Mouse (Mus musculus) hindbrain, embryonic 10.5 days (tissue): ENCODE results near the gene Pdxdc1. TPM values are rescaled to one million over a fixed set of nuclear protein-coding genes. Genes with fewer than 3 reads are reported as not detected.

Source experiments
- DNase-seq: peaks from one replicate; pipeline ENCODE4 v3.0.0-alpha.2; 2017; ENCODE audit warnings: low spot score
- H3K27ac ChIP-seq: fragments of 300-500 bp; sonication (generic); 2 replicates; pipeline ENCODE4 v1.5.1; 2016; ENCODE audit warnings: mild to moderate bottlenecking, moderate library complexity
- H3K27me3 ChIP-seq: fragments of 300-500 bp; sonication (generic); 2 replicates; pipeline ENCODE4 v1.6.1; 2016; ENCODE audit warnings: mild to moderate bottlenecking; ENCODE audit not compliant: poor library complexity, insufficient read depth, severe bottlenecking
- H3K36me3 ChIP-seq: fragments of 300-500 bp; sonication (generic); 2 replicates; pipeline ENCODE4 v1.6.1; 2016; ENCODE audit warnings: mild to moderate bottlenecking, moderate library complexity
- H3K4me1 ChIP-seq: fragments of 300-500 bp; sonication (generic); replicated peaks from 2 replicates; pipeline ENCODE4 v1.6.1; 2016; ENCODE audit warnings: mild to moderate bottlenecking
- H3K4me3 ChIP-seq: fragments of 300-500 bp; sonication (generic); 2 replicates; pipeline ENCODE4 v1.5.1; 2016; ENCODE audit warnings: mild to moderate bottlenecking, moderate library complexity
- H3K9me3 ChIP-seq: fragments of 300-500 bp; sonication (generic); 2 replicates; pipeline ENCODE4 v1.6.1; 2016; ENCODE audit warnings: mild to moderate bottlenecking, moderate library complexity
- WGBS: fragments of 180-500 bp; shearing (Covaris S2); methylation state at CpG from one replicate; pipeline ENCODE4 v1.1.7; 2016; 5-methylcytosine and 5-hydroxymethylcytosine counted together
- polyA plus RNA-seq: library from polyadenylated mRNA; unstranded; fragments of >200 nt; fragmentation: Nextera tagmentation; extraction: Ambion mirVana; gene quantifications from 2 replicates; pipeline ENCODE4 v1.2.1, GENCODE M21; 2016

Gene Pdxdc1
- polyA plus RNA-seq, 1 experiment from 2014 or later = 68.7 TPM

- WGBS = 84% methylated on average over 7 of the region's 7 CpGs
Observed at GRCm38 (mm10) chr16:13825781-13826490, 77.0 kb downstream of the Pdxdc1 start.

DNA sequence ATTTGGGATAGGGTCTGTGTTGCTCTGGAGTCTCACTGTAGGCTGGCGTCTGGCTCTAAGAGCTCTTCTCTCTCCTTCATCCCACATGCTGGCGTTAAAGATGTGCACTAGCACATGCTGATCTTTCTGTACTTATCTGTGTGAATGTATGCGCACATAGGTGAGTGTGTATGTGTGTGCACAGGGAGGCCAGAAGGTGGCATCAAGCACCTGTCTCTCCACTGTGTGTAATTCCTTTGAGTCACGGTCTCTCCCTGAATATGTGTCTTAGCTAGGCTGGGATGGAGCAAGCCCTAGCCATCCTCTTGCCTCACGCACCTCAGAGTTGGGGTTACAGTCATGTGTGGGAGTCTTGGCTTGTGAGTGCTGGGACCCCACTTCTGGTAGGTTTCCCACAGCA is 82.2 kb downstream of the Pdxdc1 start:
- no peak overlapping the region for H3K27ac ChIP-seq

More at GRCm38 (mm10) chr16:13825781-13826490, 77.0 kb downstream of the Pdxdc1 start:
- no peaks in the 10 kb centered on the region for H3K9me3 ChIP-seq
- H3K27me3 ChIP-seq = no peaks in the 10 kb centered on the region
- 0 out of 2 replicates have a peak, but pooled peaks cover under 1% of the 10 kb centered on the region for H3K4me1 ChIP-seq
- no peak overlapping the region for H3K27ac ChIP-seq
- peaks cover 60% of the 10 kb centered on the region for H3K36me3 ChIP-seq
- no peak overlapping the region for H3K4me3 ChIP-seq
- DNase-seq = no peak

DNA sequence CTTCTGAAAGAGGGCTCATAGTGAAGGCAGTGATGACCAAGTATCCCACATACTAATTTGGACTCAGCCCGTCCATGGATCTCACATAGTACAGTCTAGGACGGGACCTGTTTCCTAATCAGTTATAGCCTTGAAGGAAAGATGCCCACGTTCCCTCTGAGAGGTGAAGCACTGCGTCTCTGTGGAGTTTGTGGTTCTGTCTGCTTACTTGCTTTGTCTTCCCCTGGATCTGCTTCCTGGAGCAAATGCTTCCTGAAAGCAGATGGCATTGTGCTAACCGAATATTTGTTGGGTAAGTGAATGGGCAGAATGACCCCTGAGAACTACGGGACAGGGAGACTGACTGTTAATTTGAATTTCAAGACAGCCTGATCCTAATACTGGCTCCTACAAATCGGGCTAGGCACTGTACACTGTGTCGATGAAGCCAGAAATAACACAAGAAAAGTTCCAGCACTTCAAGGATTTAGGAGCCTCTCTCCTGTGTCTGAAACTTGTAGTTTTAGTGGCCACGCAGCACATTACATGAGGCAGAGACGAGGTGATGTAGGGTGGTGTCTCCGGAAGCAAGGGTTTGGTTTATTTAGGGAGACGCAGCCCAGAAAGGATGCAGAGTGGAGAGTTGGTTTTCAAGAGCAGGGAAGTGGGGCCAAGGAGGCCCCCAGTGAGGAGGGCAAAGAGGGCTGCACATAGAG is 83.0 kb downstream of the Pdxdc1 start:
- H3K27me3 ChIP-seq = no peaks in the 10 kb centered on the region
- peak overlapping the region; percentile 81 for H3K4me3 ChIP-seq
- no peaks in the 10 kb centered on the region for H3K9me3 ChIP-seq
- 45% methylated on average over 12 of the region's 12 CpGs for WGBS
- peaks cover 24% of the 10 kb centered on the region for H3K4me1 ChIP-seq
- H3K36me3 ChIP-seq = peaks cover 31% of the 10 kb centered on the region
- H3K27ac ChIP-seq = peak overlapping the region; percentile 94
- DNase-seq = no peak

More for the DNA sequence above, 82.2 kb downstream of the Pdxdc1 start:
- Histone ChIP-seq H3K4me3 (no peak overlapping the region), H3K4me1 (peaks cover 24% of the 10 kb centered on the region), H3K36me3 (peaks cover 23% of the 10 kb centered on the region), H3K27me3 (no peaks in the 10 kb centered on the region), H3K9me3 (no peaks in the 10 kb centered on the region)
- no peak for DNase-seq
- 95% methylated on average over 5 of the region's 5 CpGs for WGBS

DNA sequence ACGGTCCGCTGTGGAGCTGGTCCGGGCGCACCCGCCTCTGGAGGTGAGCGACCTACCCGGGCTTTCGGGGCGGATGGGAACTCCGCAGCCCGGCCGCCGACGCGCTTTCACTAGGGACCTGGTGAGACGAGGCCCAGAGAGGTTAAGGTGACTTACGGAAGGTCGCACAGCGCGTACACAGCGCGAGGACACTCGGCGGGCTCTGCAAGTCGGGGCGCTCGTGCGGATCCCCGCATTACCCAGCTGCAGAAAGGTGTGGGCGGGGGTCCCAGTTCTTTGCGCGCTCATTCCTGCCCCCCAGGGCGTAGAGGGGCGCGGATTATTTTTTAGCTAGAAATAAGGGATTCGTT is 83.6 kb downstream of the Pdxdc1 start:
- no peak for DNase-seq
- under 1% methylated on average over 36 of the region's 36 CpGs for WGBS
- Histone ChIP-seq H3K4me3 (peak overlapping the region; percentile 81), H3K27ac (peak overlapping the region; percentile 94), H3K36me3 (peaks cover 32% of the 10 kb centered on the region), H3K27me3 (no peaks in the 10 kb centered on the region), H3K9me3 (no peaks in the 10 kb centered on the region), H3K4me1 (peaks cover 24% of the 10 kb centered on the region)

- H3K4me3 ChIP-seq = peak within 1 kb of the TSS; percentile 81
- H3K36me3 ChIP-seq = peaks cover 35% of the 10 kb centered on the region
- under 1% methylated on average over 58 of the region's 58 CpGs for WGBS
- no peaks in the 10 kb centered on the region for H3K9me3 ChIP-seq
- no peaks in the 10 kb centered on the region for H3K27me3 ChIP-seq
- H3K27ac ChIP-seq = peak within 1 kb of the TSS; percentile 94
- peak; percentile 96 for DNase-seq
- peaks cover 24% of the 10 kb centered on the region for H3K4me1 ChIP-seq
Observed at GRCm38 (mm10) chr16:13818560-13819393, 84.2 kb downstream of the Pdxdc1 start, which contains the start of gene Ntan1. TSS of gene Ntan1 (plus strand) at chr16:13818845.

GRCm38 (mm10) chr16:13813200-13813599 is 89.7 kb downstream of the Pdxdc1 start:
- H3K4me1 ChIP-seq = peaks cover 4% of the 10 kb centered on the region
- H3K4me3 ChIP-seq = no peak overlapping the region
- no peaks in the 10 kb centered on the region for H3K9me3 ChIP-seq
- no peak overlapping the region for H3K27ac ChIP-seq
- DNase-seq = no peak
- peaks cover 84% of the 10 kb centered on the region for H3K36me3 ChIP-seq
- WGBS = 96% methylated on average over 3 of the region's 3 CpGs
- no peaks in the 10 kb centered on the region for H3K27me3 ChIP-seq

- H3K4me3 ChIP-seq = no peak overlapping the region
- peaks cover 91% of the 10 kb centered on the region for H3K36me3 ChIP-seq
- H3K27ac ChIP-seq = no peak overlapping the region
- WGBS = 93% methylated on average over 6 of the region's 6 CpGs
- H3K27me3 ChIP-seq = no peaks in the 10 kb centered on the region
- DNase-seq = no peak
- no peaks in the 10 kb centered on the region for H3K4me1 ChIP-seq
- no peaks in the 10 kb centered on the region for H3K9me3 ChIP-seq
Observed at GRCm38 (mm10) chr16:13812152-13812551, 90.8 kb downstream of the Pdxdc1 start.

GRCm38 (mm10) chr16:13808410-13808809 is 94.5 kb downstream of the Pdxdc1 start:
- Histone ChIP-seq H3K4me3 (no peak overlapping the region), H3K9me3 (no peaks in the 10 kb centered on the region), H3K36me3 (peaks cover 96% of the 10 kb centered on the region), H3K27me3 (no peaks in the 10 kb centered on the region), H3K4me1 (no peaks in the 10 kb centered on the region), H3K27ac (no peak overlapping the region)
- 92% methylated on average over 7 of the region's 7 CpGs for WGBS
- no peak for DNase-seq

DNA sequence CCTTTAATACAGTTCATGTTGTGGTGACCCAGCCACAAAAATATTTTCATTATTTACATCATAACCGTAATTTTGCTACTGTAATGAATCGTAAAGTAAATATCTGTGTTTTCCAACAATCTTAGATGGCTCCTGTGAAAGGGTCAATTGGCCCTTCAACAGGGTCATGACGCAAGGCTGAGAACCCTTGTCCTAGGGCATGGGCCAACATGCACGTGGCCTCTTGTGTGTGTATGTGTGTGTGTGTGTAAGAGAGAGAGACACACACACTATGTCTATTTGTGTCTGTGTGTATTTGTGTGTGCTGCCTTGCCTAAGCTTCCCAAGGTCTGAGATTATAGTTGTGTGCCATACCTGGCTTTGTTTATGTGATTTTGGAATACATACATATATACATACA is 95.3 kb downstream of the Pdxdc1 start:
- no peak overlapping the region for H3K27ac ChIP-seq
- 95% methylated on average over 4 of the region's 4 CpGs for WGBS
- H3K4me1 ChIP-seq = no peaks in the 10 kb centered on the region
- no peaks in the 10 kb centered on the region for H3K9me3 ChIP-seq
- no peak overlapping the region for H3K4me3 ChIP-seq
- H3K36me3 ChIP-seq = peaks cover 96% of the 10 kb centered on the region
- no peaks in the 10 kb centered on the region for H3K27me3 ChIP-seq
- no peak for DNase-seq

DNA sequence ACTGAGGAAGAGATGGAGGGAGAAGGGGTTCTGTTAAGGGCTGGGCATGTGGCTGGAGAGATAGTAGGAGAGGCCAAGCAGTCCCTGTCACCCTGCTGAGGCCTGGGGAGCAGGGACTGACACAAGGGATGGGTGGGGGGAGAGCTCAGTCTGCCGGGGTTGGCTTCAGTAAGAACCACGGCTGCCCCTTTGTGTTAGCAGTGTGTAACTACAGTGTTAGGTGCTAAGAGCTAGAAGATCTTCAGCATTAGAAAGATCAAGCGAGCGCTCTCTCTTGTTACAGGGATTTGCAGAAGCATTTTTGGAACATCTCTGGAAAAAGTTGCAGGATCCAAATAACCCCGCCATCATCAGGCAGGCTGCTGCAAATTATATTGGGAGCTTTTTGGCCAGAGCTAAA is 98.3 kb downstream of the Pdxdc1 start:
- no peaks in the 10 kb centered on the region for H3K4me1 ChIP-seq
- H3K4me3 ChIP-seq = no peak overlapping the region
- DNase-seq = no peak
- no peak overlapping the region for H3K27ac ChIP-seq
- no peaks in the 10 kb centered on the region for H3K27me3 ChIP-seq
- no peaks in the 10 kb centered on the region for H3K9me3 ChIP-seq
- WGBS = 91% methylated on average over 5 of the region's 5 CpGs
- peaks cover 95% of the 10 kb centered on the region for H3K36me3 ChIP-seq

GRCm38 (mm10) chr16:13801231-13801630 is 101.7 kb downstream of the Pdxdc1 start:
- Histone ChIP-seq H3K9me3 (no peaks in the 10 kb centered on the region), H3K27me3 (no peaks in the 10 kb centered on the region), H3K4me1 (no peaks in the 10 kb centered on the region), H3K36me3 (peaks cover 98% of the 10 kb centered on the region), H3K4me3 (no peak overlapping the region), H3K27ac (no peak overlapping the region)
- no peak for DNase-seq
- 95% methylated on average over 4 of the region's 4 CpGs for WGBS

- Histone ChIP-seq H3K4me1 (no peaks in the 10 kb centered on the region), H3K4me3 (no peak overlapping the region), H3K9me3 (no peaks in the 10 kb centered on the region), H3K27ac (no peak overlapping the region), H3K36me3 (peaks cover 98% of the 10 kb centered on the region), H3K27me3 (no peaks in the 10 kb centered on the region)
- no peak for DNase-seq
- WGBS = 93% methylated on average over 5 of the region's 5 CpGs
Observed at GRCm38 (mm10) chr16:13796746-13797175, 106.2 kb downstream of the Pdxdc1 start.
